Mouse (Mus musculus) liver, embryonic 16.5 days (tissue): Measurements from ENCODE around the gene St8sia6. TPM values are rescaled to one million over a fixed set of nuclear protein-coding genes. Genes with fewer than 3 reads are reported as not detected.

Source experiments
- ATAC-seq: fragments of 200-750 bp; cut with Nextera tagmentation; 2 replicates; pipeline ENCODE4 v1.8.0; 2017; ENCODE audit warnings: low read depth, mild to moderate bottlenecking, moderate number of reproducible peaks, moderate library complexity
- H3K27ac ChIP-seq: fragments of 300-500 bp; sonication (generic); 2 replicates; pipeline ENCODE4 v1.5.1; 2014; ENCODE audit warnings: mild to moderate bottlenecking, low read length
- H3K27me3 ChIP-seq: fragments of 300-500 bp; sonication (generic); 2 replicates; pipeline ENCODE4 v1.6.1; 2014; ENCODE audit warnings: low read depth, low read length, mixed read lengths; ENCODE audit not compliant: control insufficient read depth, insufficient read depth
- H3K36me3 ChIP-seq: fragments of 300-500 bp; sonication (generic); 2 replicates; pipeline ENCODE4 v1.6.1; 2014; ENCODE audit warnings: mild to moderate bottlenecking; ENCODE audit not compliant: control insufficient read depth, insufficient read depth
- H3K4me1 ChIP-seq: fragments of 300-500 bp; sonication (generic); 2 replicates; pipeline ENCODE4 v1.6.1; 2014; ENCODE audit warnings: low read depth, low read length, mixed read lengths; ENCODE audit not compliant: control insufficient read depth
- H3K4me2 ChIP-seq: fragments of 300-500 bp; sonication (generic); 2 replicates; pipeline ENCODE4 v1.6.1; 2014; ENCODE audit warnings: low read depth, low read length, mixed read lengths
- H3K4me3 ChIP-seq: fragments of 300-500 bp; sonication (generic); 2 replicates; pipeline ENCODE4 v1.5.1; 2014; ENCODE audit warnings: low read depth, mild to moderate bottlenecking, low read length
- H3K9ac ChIP-seq: fragments of 300-500 bp; sonication (generic); 2 replicates; pipeline ENCODE4 v1.6.1; 2014; ENCODE audit warnings: low read depth, low read length
- H3K9me3 ChIP-seq: fragments of 300-500 bp; sonication (generic); replicated peaks from 2 replicates; pipeline ENCODE4 v1.6.1; 2016; ENCODE audit warnings: low read length; ENCODE audit not compliant: control insufficient read depth
- WGBS: fragments of 180-500 bp; shearing (Covaris S2); extraction: QIAGEN DNeasy Blood & Tissue Kit; methylation state at CpG from one replicate; pipeline ENCODE4 v1.1.7; 2014; ENCODE audit not compliant: insufficient replicate concordance; 5-methylcytosine and 5-hydroxymethylcytosine counted together
- polyA plus RNA-seq: library from polyadenylated mRNA; unstranded; fragments of >200 nt; fragmentation: Nextera tagmentation; extraction: Ambion mirVana; gene quantifications from 2 replicates; pipeline ENCODE4 v1.2.1, GENCODE M21; 2015

The St8sia6 gene
- polyA plus RNA-seq, 1 experiment from 2014 or later: 0.02 TPM

GRCm38 (mm10) chr2:13718628-13719185 is 75.2 kb downstream of the St8sia6 start:
- no peak overlapping the region for H3K9ac ChIP-seq
- no peaks in the 10 kb centered on the region for H3K36me3 ChIP-seq
- no peak overlapping the region for H3K4me3 ChIP-seq
- WGBS: 40% methylated on average over 6 of the region's 6 CpGs
- no peaks in the 10 kb centered on the region for H3K9me3 ChIP-seq
- H3K27ac ChIP-seq: no peak overlapping the region
- ATAC-seq: no peak
- no peaks in the 10 kb centered on the region for H3K4me1 ChIP-seq
- H3K4me2 ChIP-seq: no peak overlapping the region
- no peaks in the 10 kb centered on the region for H3K27me3 ChIP-seq

GRCm38 (mm10) chr2:13708785-13709184 is 85.1 kb downstream of the St8sia6 start:
- H3K9me3 ChIP-seq: no peaks in the 10 kb centered on the region
- WGBS: 9% methylated on average over 1 of the region's 1 CpGs
- no peak for ATAC-seq
- H3K9ac ChIP-seq: no peak overlapping the region
- H3K4me3 ChIP-seq: no peak overlapping the region
- no peak overlapping the region for H3K4me2 ChIP-seq
- H3K36me3 ChIP-seq: no peaks in the 10 kb centered on the region
- H3K27ac ChIP-seq: no peak overlapping the region
- H3K4me1 ChIP-seq: no peaks in the 10 kb centered on the region
- no peaks in the 10 kb centered on the region for H3K27me3 ChIP-seq

- Histone ChIP-seq H3K4me3 (no peak overlapping the region), H3K9me3 (no peaks in the 10 kb centered on the region), H3K4me2 (no peak overlapping the region), H3K9ac (no peak overlapping the region), H3K4me1 (no peaks in the 10 kb centered on the region), H3K36me3 (no peaks in the 10 kb centered on the region), H3K27ac (no peak overlapping the region), H3K27me3 (no peaks in the 10 kb centered on the region)
- ATAC-seq: no peak
Measured at GRCm38 (mm10) chr2:13697514-13697913, 96.3 kb downstream of the St8sia6 start.

GRCm38 (mm10) chr2:13694417-13694816 is 99.4 kb downstream of the St8sia6 start:
- no peak for ATAC-seq
- WGBS: 51% methylated on average over 2 of the region's 2 CpGs

GRCm38 (mm10) chr2:13684380-13684779 is 109.5 kb downstream of the St8sia6 start:
- H3K36me3 ChIP-seq: no peaks in the 10 kb centered on the region
- H3K27ac ChIP-seq: no peak overlapping the region
- 33% methylated on average over 4 of the region's 4 CpGs for WGBS
- no peaks in the 10 kb centered on the region for H3K9me3 ChIP-seq
- H3K9ac ChIP-seq: no peak overlapping the region
- ATAC-seq: no peak
- H3K4me1 ChIP-seq: no peaks in the 10 kb centered on the region
- H3K27me3 ChIP-seq: no peaks in the 10 kb centered on the region
- H3K4me3 ChIP-seq: no peak overlapping the region
- H3K4me2 ChIP-seq: no peak overlapping the region

More at GRCm38 (mm10) chr2:13694417-13694816, 99.4 kb downstream of the St8sia6 start:
- Histone ChIP-seq H3K4me2 (no peak overlapping the region), H3K27me3 (no peaks in the 10 kb centered on the region), H3K4me1 (no peaks in the 10 kb centered on the region), H3K9ac (no peak overlapping the region), H3K9me3 (no peaks in the 10 kb centered on the region), H3K4me3 (no peak overlapping the region), H3K27ac (no peak overlapping the region), H3K36me3 (no peaks in the 10 kb centered on the region)

GRCm38 (mm10) chr2:13683205-13683570 is 110.7 kb downstream of the St8sia6 start:
- H3K4me1 ChIP-seq: no peaks in the 10 kb centered on the region
- H3K9ac ChIP-seq: no peak overlapping the region
- WGBS: 71% methylated on average over 2 of the region's 2 CpGs
- H3K4me3 ChIP-seq: no peak overlapping the region
- ATAC-seq: no peak
- no peak overlapping the region for H3K27ac ChIP-seq
- no peaks in the 10 kb centered on the region for H3K9me3 ChIP-seq
- H3K4me2 ChIP-seq: no peak overlapping the region
- no peaks in the 10 kb centered on the region for H3K36me3 ChIP-seq
- H3K27me3 ChIP-seq: no peaks in the 10 kb centered on the region

- no peak for ATAC-seq
- Histone ChIP-seq H3K4me2 (no peak overlapping the region), H3K27me3 (no peaks in the 10 kb centered on the region), H3K9ac (no peak overlapping the region), H3K4me3 (no peak overlapping the region), H3K27ac (no peak overlapping the region), H3K4me1 (no peaks in the 10 kb centered on the region), H3K9me3 (no peaks in the 10 kb centered on the region), H3K36me3 (no peaks in the 10 kb centered on the region)
- 58% methylated on average over 4 of the region's 4 CpGs for WGBS
Measured at GRCm38 (mm10) chr2:13682488-13683204, 111.2 kb downstream of the St8sia6 start.

- no peak for ATAC-seq
- Histone ChIP-seq H3K9me3 (no peaks in the 10 kb centered on the region), H3K27ac (no peak overlapping the region), H3K4me1 (no peaks in the 10 kb centered on the region), H3K9ac (no peak overlapping the region), H3K4me3 (no peak overlapping the region), H3K36me3 (no peaks in the 10 kb centered on the region), H3K4me2 (no peak overlapping the region), H3K27me3 (no peaks in the 10 kb centered on the region)
- WGBS: 55% methylated on average over 3 of the region's 3 CpGs
Measured at GRCm38 (mm10) chr2:13672946-13673345, 120.9 kb downstream of the St8sia6 start.

- WGBS: 41% methylated on average over 12 of the region's 12 CpGs
- no peaks in the 10 kb centered on the region for H3K4me1 ChIP-seq
- no peaks in the 10 kb centered on the region for H3K9me3 ChIP-seq
- no peak overlapping the region for H3K4me2 ChIP-seq
- no peak overlapping the region for H3K4me3 ChIP-seq
- ATAC-seq: no peak
- H3K27ac ChIP-seq: no peak overlapping the region
- H3K27me3 ChIP-seq: no peaks in the 10 kb centered on the region
- no peak overlapping the region for H3K9ac ChIP-seq
- H3K36me3 ChIP-seq: no peaks in the 10 kb centered on the region
Measured at GRCm38 (mm10) chr2:13672426-13672825, 121.4 kb downstream of the St8sia6 start.
